Mouse (Mus musculus): ENCODE measurements around the gene Vmn2r20.
"Not testable (repeated sequence)": the region's sequence is repeated elsewhere in the genome, so short reads cannot be mapped to it uniquely, and the experiment has no call there.

The Vmn2r20 gene

DNA sequence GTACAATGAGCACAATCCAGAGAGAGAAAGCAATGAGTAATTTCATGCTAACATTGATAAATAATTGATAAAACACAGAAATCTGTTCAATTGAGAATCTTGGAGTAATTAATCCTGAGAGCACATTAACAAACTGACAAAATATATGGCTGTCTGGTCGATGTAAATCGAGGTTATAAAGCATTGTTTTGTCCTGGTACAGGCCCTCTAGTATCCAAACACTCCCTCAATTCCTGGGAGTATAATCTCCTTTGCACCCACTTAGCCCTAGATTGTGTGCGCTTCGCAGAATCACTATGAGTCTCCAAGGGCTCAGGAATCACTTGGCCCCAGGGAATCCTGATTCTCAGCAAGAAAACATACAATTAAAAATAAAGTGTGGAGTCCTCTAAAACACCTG, at the start of gene Vmn2r20:
Vmn2r20 (minus strand) TSS at position 101 of the 400 bp plus-strand sequence.
- not testable (repeated sequence) for DNase-seq (ENCODE audit: low spot score)

- DNase-seq (ENCODE audit: low spot score): not testable (repeated sequence)
These were observed 6.5 kb upstream of the Vmn2r20 start for GRCm38 (mm10) chr6:123424413-123424812.

DNA sequence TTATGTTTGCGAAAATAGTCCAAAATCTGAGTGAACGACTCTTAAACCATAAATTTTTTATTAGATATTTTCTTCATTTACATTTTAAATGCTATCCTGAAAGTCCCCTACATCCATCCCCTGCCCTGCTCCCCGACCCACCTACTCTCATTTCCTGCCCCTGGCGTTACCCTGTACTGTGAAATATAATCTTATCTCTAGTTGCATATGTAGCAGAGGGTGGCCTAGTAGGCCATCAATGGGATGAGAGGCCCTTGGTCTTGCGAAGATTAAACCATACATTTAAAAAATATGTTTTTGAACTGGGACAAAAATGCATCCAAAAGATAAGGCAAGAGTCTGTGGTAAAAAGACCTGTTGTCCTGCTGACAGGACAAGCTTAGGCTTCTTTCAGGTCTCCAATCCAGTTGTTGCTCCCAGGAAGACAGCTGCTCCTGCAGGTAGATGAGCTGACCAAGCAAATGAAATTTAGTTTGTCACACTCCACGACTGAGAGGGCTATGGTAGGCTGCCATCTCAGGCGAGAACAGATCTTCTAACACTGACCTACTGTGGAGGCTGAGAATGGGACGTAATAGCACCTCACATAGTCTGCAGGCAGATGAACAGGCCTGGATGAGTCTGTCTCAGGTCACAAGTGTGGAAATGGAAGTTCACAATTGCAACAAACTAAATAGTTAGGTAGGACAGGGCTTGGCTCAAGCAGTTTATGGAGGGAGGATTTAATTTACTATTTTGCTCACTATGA, 10.8 kb downstream of the Vmn2r20 start:
- DNase-seq (ENCODE audit: low spot score): not testable (repeated sequence)

- not testable (repeated sequence) for DNase-seq (ENCODE audit: low spot score)
These were observed 29.1 kb downstream of the Vmn2r20 start for GRCm38 (mm10) chr6:123388824-123389223.

DNA sequence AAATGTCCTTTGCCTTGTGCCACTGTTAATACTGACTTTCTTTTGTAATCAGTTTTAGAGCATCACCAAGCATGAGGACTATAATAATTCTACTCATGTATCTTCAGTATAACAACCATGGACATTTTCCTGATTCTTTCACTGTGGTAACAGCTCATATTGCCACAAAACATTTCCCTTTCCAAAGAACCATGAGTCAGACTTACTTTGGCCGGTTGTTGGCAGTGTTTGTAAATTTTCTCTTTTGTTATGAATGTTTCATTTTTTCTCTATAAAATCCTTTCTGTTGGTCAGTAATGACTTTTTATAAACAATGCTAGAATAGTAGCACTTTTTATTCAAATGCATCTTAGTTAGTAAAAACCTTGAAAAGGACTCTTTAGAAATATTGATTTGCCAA, 71.8 kb downstream of the Vmn2r20 start:
- no peak for DNase-seq (ENCODE audit: low spot score)

DNA sequence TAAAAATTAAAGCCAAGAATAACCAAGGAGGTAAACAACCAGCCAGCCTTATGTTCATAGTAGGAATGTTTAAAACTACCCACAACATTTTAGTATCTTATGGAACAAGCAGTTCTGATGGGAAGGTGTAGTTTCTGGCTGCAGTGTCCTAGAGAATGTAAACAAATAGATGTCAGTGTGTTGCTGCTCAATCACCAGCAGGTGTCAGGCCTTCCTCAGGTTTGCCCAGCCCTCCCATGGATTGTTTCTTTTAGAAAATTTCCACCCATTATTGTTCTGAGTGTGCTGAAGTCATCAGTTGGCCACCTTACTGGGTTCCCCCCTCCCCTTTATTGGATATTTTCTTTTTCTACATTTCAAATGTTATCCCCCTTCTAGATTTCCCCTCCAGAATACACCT, 77.8 kb downstream of the Vmn2r20 start:
- DNase-seq (ENCODE audit: low spot score): peak; percentile 10

DNA sequence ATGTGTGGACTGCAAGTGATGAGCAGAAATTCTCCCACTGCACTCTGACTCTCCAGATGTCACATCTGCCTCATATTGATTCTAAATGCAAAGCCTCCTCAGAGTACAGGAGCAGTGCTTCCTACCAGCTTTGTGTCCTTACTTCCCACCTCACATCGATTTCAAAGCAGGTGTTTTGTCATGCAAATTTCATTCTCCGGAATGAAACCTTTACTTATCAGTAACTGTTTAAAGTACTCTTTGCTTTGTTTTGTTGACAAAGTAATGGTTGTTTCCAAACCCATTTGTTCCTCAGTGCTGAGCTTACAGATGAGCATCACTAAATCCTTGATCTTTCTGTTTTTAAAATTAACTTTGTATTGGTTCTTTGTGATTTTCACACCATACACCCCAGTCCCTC, 85.4 kb downstream of the Vmn2r20 start:
- DNase-seq (ENCODE audit: low spot score): no peak
